Mouse (Mus musculus) hindlimb bud, embryonic 11.5 days (tissue): ENCODE measurements at regions not wholly inside any gene's neighbourhood (a gene's known extent, or its start where the extent isn't known, plus 50 kb on each side); places are given as distances from the start of the nearest gene placed in this dataset.

Experiments
- DNase-seq: peaks from one replicate; pipeline ENCODE4 v3.0.0-alpha.2; 2012; ENCODE audit warnings: low read depth, low spot score; ENCODE audit errors: extremely low spot score

DNA sequence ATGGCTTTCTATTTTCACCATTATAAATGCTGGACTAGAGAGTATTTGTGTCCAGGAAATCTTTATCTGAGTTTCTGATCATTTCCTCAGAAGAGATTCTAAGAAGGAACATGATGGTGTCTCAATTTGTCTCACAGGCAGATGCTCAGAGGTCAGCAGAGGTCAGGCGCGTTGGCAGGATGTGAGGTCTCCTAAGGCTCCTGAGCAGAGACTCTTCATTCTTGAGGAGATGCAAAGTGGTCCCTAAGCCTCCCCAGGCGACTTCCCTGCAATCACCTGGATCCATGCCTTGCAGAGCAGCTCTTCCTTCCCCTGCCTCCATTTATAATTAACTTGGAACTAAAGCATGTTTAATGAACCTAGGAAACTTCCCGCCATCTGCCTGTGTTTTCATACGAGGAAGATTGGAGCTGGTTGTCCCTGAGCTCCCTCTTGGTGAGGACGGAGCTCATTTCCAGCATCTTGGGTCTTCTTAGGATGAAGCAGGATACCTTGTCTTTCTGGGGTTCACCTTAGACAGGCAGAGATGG lies 71.8 kb downstream of the Arf2 start:
- no peak for DNase-seq

DNA sequence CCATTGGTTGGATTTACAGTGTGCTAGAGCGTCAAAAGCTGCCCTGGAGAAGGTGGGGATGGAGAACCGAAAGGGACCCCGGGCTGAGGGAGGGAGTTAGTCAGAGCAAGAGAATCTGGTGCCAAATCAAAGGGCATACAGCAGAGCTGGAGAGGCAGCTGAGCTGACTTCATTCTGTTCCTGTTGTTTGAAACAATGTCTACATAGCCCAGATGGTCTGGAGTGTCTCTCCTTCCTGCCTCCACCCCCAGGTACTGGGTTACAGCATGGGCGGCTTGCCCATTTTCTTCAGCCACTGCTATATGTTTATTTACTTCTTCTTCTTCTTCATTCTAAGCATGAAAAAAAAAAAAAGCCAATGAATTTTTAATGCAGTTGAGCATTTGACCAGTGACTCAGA lies 78.7 kb downstream of the Arf2 start:
- no peak for DNase-seq

DNA sequence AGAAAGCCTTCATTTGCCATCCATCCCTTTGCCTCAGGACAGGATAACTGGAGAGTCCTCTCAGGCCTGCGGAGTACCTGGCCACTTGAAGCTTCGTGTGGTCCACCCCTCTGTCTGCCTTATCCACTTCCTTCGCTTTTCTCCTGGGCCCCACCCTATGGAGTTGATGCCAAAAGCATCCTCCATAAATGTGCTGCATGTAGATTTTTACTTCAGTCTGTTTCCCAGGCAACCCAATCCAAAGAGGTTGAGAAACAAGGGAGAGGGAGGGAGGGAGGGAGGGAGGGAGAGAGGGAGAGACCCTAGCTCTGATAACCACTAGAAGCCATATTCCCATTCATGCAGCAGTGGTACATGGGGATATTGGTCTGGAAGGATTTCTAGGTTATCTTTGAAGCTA lies 80.7 kb upstream of the Crhr1 start:
- no peak for DNase-seq

DNA sequence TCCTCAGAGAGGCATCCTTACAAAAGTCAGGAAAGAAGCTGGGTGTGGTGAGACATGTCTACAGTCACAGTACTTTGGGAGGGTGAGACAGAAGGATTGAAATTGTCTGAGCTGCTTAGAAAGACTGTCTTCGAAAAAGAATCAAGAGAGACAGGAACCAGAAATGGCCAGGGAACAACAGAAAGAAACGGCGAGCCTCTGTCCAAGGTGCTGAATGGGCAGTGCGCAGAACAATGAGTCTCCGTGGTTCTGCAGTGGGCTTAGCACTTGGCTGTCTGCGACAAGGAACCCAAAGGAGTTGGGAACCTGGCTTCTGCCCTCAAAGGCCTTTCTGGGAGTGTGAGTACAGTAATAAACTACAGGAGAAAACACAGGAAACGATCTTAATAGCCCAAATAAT lies 79.4 kb upstream of the Crhr1 start:
- DNase-seq = peak; percentile 37

DNA sequence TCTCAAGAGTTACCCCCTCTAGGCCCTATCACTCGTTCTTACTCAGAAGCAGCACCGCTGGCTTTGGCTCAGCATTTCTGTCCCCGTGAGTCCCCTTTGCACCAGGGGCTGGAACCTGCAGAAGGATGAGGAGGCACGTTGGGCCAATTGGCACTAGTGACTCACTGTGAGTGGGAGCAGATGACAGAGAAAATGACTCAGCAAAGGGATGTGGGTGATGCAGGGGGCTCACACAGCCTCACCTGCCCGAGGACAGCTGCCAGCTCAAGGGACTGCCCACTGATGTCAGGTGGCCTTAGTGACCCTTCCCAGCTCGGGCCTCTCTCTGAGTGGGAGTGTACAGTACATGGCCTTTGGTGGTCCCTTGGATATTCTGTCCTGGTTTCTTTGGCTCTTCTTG lies 76.7 kb upstream of the Crhr1 start:
- DNase-seq = no peak

DNA sequence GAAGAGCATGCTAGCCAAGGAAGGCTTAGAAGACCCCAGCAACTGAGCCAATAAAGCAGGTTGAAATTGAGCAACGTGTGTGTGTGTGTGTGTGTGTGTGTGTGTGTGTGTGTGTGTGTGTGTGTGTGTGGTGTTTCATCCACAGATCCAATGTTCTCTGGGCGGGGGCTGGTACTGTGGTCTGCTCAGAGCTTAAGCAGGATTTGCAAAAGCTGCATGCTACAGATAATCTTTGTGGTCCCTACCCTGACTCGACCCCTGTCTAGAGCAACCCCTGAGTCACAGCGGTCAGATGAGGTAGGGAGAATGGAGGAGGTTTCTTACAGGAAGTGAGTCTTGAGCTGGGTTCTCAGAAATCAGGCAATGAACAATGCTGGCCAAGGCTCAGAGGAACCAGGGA lies 75.6 kb upstream of the Crhr1 start:
- DNase-seq = no peak

DNA sequence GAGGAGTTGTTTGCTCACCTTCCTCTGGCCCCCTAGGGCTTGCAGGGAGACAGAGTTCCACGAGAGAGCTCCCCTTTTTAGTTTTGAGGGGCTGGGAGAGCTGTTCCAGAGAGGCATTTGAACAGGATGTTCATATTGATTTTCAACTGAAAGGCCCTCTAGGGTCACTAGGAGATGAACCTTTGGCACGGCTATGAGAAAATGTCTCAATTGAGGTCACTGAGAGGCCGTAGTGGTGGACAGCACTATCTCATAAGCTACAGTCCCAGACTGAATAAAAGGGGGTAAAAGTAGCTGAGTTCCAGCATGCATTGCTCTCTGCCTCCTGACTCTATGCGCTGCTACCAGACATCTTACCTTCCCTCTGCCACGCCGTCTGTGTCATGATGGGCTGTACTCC lies 74.1 kb upstream of the Crhr1 start:
- DNase-seq = no peak

DNA sequence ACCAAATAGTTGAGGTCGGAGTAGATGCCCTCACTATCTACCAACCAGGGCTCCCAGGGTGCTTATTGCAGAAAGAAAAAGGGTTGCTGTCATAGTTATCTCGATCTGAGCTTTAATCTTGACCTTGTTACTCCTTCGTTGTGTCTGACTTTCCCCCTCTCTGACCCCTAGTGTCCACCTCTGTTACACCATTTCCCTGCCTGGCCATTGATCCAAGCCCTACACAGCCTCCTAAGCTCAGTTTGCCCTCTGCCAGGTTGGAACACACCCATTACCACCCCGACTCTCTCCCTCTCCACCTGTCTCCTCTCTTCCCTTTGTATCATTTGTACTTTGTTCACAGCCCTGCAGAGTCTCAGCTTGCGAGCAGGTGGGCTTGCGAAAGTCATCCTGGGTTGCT lies 73.6 kb upstream of the Crhr1 start:
- DNase-seq = no peak

DNA sequence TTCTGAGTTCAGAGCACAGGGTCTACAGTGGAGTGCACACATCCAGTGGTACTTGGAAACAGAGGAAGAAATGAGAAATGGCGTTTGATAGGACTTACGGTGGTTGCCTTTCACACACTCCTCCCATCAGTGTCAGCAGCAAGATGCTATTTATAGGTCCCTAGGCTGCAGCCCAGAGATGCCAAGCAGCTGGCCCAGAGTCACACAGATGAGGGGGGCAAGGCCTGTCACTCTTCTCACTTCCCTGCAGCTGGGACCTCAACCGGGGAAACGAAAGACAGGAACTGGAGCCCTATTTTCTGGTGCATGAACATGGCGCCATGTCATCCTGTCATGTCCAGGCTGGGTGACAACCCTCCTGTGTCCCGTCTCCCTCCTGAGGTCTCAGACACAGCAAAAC lies 71.3 kb upstream of the Crhr1 start:
- DNase-seq = no peak

DNA sequence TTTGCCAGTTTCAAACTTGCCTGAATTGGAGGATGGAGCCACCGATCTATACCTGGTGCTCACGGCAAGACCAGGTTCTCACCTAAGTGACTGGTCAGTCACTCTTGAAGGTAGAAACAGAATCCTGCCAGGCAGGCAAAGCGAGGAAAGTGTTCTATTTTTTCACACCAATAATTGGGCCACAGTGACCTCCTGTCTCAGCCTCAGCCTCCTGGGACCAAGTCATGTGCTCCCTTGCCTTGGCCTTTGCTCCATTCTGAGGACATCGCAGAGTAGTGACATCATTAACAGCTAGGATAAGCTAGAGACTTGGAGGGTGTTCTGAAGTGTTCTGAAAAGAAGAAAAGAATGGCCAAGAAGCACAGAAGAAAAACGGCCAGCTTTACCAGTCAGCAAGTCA lies 67.5 kb upstream of the Crhr1 start:
- no peak for DNase-seq

DNA sequence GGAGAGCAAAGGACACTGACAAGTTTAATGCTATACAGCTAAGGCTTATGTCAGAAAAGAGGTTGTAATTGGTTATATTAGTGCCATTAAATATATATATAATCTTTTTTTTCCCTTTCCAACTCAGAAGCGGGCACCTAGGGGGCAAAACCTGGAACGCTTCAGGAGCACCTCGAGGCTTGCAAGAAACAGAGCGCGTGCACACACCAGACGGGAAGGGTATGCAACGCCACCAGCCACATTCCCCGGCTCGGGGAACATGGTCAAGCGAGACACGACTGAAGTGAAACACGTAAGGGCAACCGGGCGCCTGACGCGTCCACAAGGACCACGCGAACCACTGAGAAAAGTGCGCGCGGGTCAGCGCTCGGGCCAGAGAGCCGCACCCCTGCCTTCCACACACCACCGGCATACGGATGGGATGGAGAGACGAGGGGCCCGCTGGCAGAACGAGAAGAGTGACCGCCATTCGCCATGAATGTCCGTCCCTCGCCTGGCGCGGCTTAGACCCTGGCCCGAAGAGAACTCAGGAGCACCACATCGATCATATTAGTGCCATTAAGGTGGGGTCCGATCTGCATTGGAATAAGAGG lies 60.0 kb upstream of the Crhr1 start:
- DNase-seq = no peak

DNA sequence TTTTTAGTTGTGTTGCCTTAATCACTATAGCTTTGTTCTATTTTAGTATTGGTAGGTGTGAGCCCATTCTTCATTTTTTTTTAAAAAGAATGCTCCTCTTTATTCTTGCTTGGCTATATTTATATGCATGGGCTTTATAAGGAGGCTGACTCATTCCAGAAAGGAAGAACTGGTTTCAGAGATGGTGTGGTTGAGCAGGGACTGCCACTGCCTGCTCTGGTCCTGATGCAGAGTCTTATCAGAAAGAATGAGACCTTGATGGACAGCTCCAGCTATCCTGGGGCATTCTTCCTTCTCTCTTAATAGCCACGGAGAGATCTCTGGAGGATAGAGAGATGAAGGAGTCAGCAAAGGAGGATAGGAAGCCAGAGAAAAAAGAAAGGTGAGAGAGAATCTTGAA lies 57.9 kb upstream of the Crhr1 start:
- no peak for DNase-seq

DNA sequence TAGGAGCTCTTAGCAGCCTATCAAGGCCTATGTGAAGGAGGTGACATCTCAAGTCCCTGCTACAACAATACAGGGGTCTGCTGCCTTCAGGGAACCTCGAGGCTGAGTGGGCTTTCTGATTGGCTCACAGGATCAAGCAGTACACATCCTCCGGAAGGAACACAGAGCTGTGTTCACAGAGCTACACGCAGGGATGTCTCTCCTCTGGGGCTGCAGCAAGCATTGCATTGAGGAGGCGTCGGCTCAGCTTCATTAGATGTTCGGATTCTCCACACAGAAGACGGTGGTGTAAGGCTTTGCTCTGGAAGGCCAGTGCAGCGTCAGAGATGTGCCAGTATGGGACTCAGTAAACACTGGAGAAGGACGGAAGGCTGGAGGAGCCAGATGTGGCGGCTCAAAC lies 57.3 kb upstream of the Crhr1 start:
- no peak for DNase-seq

DNA sequence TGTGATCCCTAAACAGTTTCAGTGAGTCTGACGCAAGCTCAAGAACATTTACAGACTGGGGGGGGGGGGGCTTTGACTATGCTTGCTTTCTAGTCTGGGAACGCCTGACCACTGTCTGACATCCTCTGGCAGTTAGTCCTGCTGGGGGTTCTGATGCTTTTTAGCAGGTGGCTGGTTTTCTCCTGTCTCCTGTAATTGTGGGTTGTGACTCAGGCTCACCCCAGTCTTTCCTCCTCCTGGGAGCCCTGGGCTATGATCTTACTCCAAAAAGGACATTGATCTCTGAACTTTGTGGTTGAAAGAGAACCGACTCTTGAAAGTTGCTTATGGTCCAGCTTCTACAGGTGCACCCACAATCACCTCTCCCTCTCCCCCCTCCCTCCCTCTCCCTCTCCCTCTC lies 50.6 kb upstream of the Crhr1 start:
- DNase-seq = no peak
